Mouse (Mus musculus) left cerebral cortex, postnatal 4 days (tissue): ENCODE measurements at regions not wholly inside any gene's neighbourhood (a gene's known extent, or its start where the extent isn't known, plus 50 kb on each side); places are given as distances from the start of the nearest gene placed in this dataset.

Experiments
- DNase-seq: peaks from one replicate; pipeline ENCODE4 v3.0.0-alpha.2; 2022
- intact Hi-C: fragments of 180-260 bp; cut with DNase I; formaldehyde crosslinking; loops from one replicate; pipeline ENCODE4 v1.15.1; 2025

DNA sequence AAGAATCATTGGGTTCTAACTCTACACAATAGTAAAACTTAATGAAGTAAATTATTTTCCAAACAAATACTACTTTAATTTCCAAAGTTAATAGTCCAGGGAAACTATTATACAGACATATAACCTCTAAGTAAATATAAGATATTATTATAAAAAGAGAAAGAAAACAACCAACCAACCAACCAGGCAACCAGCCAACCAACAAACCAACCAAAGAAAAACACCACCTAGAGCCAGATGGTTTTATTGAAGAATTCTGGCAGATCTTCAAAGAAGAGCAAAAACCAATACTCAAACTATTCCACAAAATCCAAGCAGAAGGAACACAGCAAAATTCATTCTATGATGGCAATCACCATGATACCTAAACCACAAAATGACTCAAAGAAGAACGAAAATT lies 1418.0 kb upstream of the Pabpc4l start:
- intact Hi-C loops = no loop called here
- DNase-seq = no peak

DNA sequence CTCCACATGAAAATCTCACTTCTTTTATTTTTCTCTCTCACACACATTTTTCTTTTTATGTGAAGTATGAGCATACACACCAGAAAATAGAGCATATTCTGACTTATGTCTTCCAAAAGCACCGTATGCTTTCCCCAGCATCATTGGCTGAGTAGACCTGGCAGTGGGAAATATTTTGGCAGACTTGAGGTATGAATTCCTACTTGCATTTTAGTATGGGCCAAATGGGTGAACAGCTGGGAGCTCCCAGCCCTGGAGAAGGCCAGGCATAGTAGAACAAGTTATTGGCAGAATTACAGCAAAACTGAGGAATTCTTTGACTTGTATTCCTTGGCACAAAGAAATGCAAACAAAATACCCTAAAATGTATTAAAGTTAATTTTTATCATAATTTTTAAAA lies 1415.6 kb upstream of the Pabpc4l start:
- intact Hi-C loops = no loop called here
- peak; percentile 11 for DNase-seq

DNA sequence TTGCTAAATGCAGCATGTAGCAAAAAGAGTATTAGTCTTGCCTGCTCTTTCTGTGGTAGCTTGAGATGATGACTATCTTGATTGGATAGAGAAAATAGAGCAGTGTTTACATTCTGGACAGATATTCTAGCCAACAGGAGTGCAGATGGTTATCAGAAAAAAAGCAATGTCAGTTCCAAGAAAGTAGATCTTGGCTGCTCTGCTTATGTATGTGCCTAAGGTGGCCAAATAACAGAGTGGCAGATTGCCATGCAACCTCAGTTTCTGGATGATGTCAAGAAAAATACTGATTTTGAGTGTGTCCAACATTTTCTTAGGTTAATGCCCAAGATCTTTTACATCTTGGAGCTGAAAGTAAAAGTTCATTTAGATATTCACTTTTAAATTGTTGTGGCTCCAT lies 1397.6 kb upstream of the Pabpc4l start:
- intact Hi-C loops = no loop called here
- no peak for DNase-seq

DNA sequence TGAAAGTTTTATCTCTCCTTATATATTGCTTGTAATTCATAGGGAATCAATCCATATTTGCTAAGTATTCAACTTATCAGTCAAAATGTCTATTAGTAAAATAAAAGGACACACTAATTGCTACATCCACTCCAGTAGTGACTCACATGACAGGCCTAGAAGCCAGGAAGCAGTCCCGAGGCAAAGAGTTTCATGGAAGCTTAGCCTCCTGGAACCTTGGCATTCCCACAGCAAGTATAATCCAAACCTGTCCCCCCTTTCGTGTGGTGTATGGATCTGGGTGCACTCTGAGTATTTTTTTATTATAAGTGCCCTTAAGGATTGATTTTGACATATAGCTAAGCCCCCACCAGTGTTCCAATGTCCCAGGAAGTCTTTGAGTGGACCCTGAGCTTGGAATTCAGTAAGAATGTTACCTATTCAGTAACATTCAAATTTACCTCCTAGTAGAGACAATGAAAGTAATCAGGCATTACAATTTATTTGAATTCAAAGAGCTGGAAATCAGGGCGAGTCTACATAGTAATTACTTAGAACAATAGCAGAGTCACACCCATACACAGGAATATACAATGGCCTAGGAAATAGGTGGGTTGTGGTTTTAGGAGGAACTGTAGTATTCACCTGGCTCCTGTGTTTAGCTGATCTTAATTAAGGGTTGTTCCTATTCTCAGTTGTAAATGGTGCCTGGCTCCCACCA lies 1388.7 kb upstream of the Pabpc4l start:
- intact Hi-C loops = no loop called here
- no peak for DNase-seq

DNA sequence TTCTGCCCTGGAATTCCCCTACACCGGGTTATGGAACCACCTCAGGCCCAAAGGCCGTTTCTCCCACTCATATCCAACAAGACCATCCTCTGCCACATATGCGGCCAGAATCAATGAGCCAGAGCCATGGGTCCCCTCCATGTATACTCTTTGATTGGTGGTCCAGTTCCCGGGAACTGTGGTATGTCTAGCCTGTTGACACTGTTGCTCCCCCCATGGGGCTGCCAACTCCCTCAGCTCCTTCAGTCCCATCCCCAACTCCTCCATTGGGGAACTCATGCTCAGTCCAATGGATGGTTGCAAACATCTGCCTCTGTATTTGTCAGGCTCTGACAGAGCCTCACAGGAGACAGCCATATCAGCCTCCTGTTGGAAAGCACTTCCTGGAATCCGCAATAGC lies 1370.3 kb upstream of the Pabpc4l start:
- intact Hi-C loops = no loop called here
- DNase-seq = no peak

DNA sequence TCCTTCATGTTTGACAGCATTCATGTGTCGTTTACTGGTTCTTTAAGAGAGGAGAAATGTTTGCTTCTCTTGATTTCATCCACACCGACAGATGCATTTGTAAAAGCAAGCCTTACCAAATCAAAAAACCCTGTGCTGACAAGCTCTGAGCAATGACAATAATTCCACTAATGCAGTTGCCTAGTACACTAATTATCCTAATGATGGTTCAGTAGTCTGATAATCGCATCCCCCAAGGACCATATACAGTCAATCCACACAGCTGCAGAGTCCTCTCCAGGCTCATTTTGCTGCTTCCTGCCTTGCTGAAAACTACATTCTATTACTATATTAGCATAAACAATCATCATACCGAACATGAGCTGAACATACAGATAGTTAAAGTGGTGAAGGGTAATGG lies 1369.5 kb upstream of the Pabpc4l start:
- intact Hi-C loops = no loop called here
- DNase-seq = no peak
